Mouse (Mus musculus): ENCODE measurements around the gene Tagap. TPM values are rescaled to one million over a fixed set of nuclear protein-coding genes. Genes with fewer than 3 reads are reported as not detected.
A peak's percentile ranks its signal among the peaks of the same experiment; 100 is the strongest.
"Not testable (repeated sequence)": the region's sequence is repeated elsewhere in the genome, so short reads cannot be mapped to it uniquely, and the experiment has no call there.

Tagap gene
- polyA plus RNA-seq, 1 experiment from 2014 or later = 0.84 TPM

- 0 out of 2 replicates have a peak overlapping the region, but pooled peaks have one; percentile 15 for H3K27ac ChIP-seq
- H3K9ac ChIP-seq = no peak overlapping the region
- WGBS = 31% methylated on average over 12 of the region's 12 CpGs
- no peak overlapping the region for H3K4me3 ChIP-seq (replicated peaks)
- H3K36me3 ChIP-seq = no peaks in the 10 kb centered on the region
- peaks cover 41% of the 10 kb centered on the region for H3K4me1 ChIP-seq
- no peak overlapping the region for H3K4me2 ChIP-seq
- ATAC-seq (replicated peaks; ENCODE audit: low FRiP score) = no peak
- no peaks in the 10 kb centered on the region for H3K9me3 ChIP-seq (replicated peaks)
- H3K27me3 ChIP-seq = no peaks in the 10 kb centered on the region
Measured at GRCm38 (mm10) chr17:7916782-7917574, 8.8 kb upstream of the Tagap start.

- H3K9me3 ChIP-seq (replicated peaks) = no peaks in the 10 kb centered on the region
- 63% methylated on average over 2 of the region's 2 CpGs for WGBS
- H3K36me3 ChIP-seq = no peaks in the 10 kb centered on the region
- no peak overlapping the region for H3K4me3 ChIP-seq (replicated peaks)
- H3K4me2 ChIP-seq = no peak overlapping the region
- H3K27me3 ChIP-seq = no peaks in the 10 kb centered on the region
- H3K27ac ChIP-seq = peak overlapping the region; percentile 15; the same call in 1 of the 2 replicates
- H3K9ac ChIP-seq = no peak overlapping the region
- peaks cover 45% of the 10 kb centered on the region for H3K4me1 ChIP-seq
- peak; percentile 63 for ATAC-seq (replicated peaks; ENCODE audit: low FRiP score)
Measured at GRCm38 (mm10) chr17:7918355-7918754, 7.4 kb upstream of the Tagap start.

DNA sequence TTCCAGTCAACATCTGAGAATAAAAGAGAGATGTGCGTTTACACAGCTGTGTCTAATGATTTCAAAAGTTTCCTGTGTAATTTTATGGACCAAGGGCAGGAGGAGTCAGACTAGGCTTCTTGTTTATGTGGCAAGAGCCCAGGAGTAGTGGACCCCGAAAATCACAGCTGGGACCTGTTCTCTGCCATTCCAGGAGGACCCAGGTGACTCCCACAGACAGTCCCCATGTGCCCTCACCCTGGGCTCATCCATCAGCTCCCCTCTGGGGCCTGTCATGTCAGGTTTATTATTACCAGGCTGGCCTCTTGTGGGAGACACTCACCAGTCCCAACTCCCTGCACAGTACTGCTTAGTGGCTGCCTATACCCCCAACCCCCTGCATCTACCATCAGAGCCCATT lies 6.6 kb upstream of the Tagap start:
- Histone ChIP-seq H3K9ac (no peak overlapping the region), H3K36me3 (no peaks in the 10 kb centered on the region), H3K9me3 (replicated peaks) (no peaks in the 10 kb centered on the region), H3K4me2 (no peak overlapping the region), H3K27ac (peak overlapping the region; percentile 15; the same call in 1 of the 2 replicates), H3K4me1 (peaks cover 45% of the 10 kb centered on the region), H3K4me3 (replicated peaks) (no peak overlapping the region), H3K27me3 (no peaks in the 10 kb centered on the region)
- peak; percentile 91 for ATAC-seq (replicated peaks; ENCODE audit: low FRiP score)
- 21% methylated on average over 2 of the region's 2 CpGs for WGBS

- H3K4me2 ChIP-seq = no peak overlapping the region
- peaks cover 40% of the 10 kb centered on the region for H3K4me1 ChIP-seq
- no peak overlapping the region for H3K27ac ChIP-seq
- no peaks in the 10 kb centered on the region for H3K9me3 ChIP-seq (replicated peaks)
- H3K9ac ChIP-seq = no peak overlapping the region
- 0 out of 2 replicates have a peak, but pooled peaks have one; percentile 23 for ATAC-seq (replicated peaks; ENCODE audit: low FRiP score)
- no peaks in the 10 kb centered on the region for H3K36me3 ChIP-seq
- no peak overlapping the region for H3K4me3 ChIP-seq (replicated peaks)
- WGBS = 63% methylated on average over 5 of the region's 5 CpGs
- no peaks in the 10 kb centered on the region for H3K27me3 ChIP-seq
Measured at GRCm38 (mm10) chr17:7922564-7922963, 3.2 kb upstream of the Tagap start.

DNA sequence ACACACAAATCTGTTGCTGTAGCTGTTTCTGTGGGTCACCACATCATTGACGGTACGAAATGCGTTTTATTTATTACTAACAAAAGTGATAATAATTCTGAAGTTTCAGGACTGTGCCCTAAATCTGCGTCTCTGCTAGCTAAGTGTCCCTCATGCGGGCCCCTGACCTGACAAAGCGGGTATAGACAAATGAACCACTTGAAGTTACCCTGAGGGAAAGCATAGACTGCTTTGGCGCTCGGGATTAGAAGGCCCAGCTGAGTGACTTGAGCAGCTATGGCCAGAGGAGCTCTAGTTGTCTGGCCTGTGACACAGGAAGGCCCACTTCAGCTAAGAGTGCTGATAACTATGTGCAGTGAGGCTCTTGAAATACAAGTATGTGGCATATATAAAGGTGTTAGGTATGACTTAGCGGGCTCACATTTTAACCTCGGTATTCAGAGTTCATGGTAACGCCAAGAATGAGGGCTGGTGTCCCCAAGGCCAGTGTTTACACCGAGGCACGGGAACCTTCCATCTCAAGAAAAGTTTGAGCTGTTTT lies 1.5 kb upstream of the Tagap start:
- Histone ChIP-seq H3K9me3 (replicated peaks) (no peaks in the 10 kb centered on the region), H3K36me3 (no peaks in the 10 kb centered on the region), H3K4me2 (no peak overlapping the region), H3K27me3 (no peaks in the 10 kb centered on the region), H3K4me1 (peaks cover 24% of the 10 kb centered on the region), H3K4me3 (replicated peaks) (no peak overlapping the region), H3K9ac (no peak overlapping the region), H3K27ac (no peak overlapping the region)
- ATAC-seq (replicated peaks; ENCODE audit: low FRiP score) = no peak
- 90% methylated on average over 13 of the region's 13 CpGs for WGBS

DNA sequence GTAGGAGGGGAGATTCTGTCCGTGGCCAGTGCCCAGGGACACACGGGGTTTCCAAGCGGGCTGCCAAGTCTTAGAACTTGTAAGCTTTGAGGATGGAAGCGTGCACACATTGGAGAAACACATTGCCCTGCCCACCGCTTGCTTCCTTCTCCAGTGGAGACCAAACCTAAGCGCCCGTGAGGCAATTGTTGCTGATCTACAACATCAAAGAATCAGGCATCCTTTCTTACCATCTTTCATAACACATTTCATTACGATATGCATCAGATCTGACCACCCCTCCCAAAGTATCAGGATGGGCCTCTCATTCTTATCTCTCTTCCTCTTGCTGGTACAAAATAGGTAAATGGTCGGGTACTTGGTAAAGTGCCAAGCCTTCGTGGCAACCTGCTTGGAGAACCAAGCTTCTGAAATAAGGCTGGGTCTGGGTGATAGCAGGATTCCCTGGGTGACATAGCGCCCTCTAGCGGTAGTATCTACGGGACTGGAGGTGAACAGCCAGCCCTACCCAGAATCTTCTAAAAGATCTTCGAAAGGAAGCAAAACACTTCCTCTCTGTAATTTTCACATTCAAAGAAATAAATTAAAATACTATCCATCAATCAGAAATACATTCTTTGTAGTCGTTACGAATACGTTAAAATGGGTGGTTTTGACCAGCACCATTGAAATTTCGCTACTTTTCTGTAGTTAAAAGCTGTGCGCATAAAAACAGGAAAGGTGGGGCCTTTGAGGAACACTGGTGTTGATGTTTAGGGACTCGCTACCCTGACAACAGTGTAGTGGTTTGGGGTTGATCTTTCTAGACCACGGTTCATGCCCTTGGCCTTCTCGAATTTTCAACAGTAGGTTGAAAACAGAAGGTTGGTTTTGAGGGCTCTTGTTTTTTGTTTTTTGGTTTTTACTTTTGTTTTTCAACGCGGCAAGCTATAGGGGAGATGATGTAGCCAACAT lies 2.1 kb downstream of the Tagap start:
- no peak overlapping the region for H3K27ac ChIP-seq
- H3K36me3 ChIP-seq = no peaks in the 10 kb centered on the region
- H3K9ac ChIP-seq = no peak overlapping the region
- no peak overlapping the region for H3K4me2 ChIP-seq
- no peaks in the 10 kb centered on the region for H3K9me3 ChIP-seq (replicated peaks)
- H3K4me1 ChIP-seq = peaks cover 16% of the 10 kb centered on the region
- WGBS = 72% methylated on average over 24 of the region's 24 CpGs
- H3K27me3 ChIP-seq = no peaks in the 10 kb centered on the region
- no peak overlapping the region for H3K4me3 ChIP-seq (replicated peaks)
- no peak for ATAC-seq (replicated peaks; ENCODE audit: low FRiP score)

- Histone ChIP-seq H3K27me3 (no peaks in the 10 kb centered on the region), H3K9me3 (replicated peaks) (no peaks in the 10 kb centered on the region), H3K4me3 (replicated peaks) (no peak overlapping the region), H3K36me3 (no peaks in the 10 kb centered on the region), H3K27ac (no peak overlapping the region), H3K4me2 (no peak overlapping the region), H3K9ac (no peak overlapping the region), H3K4me1 (peaks cover 16% of the 10 kb centered on the region)
- ATAC-seq (replicated peaks; ENCODE audit: low FRiP score) = no peak
- WGBS = 81% methylated on average over 6 of the region's 6 CpGs
Measured at GRCm38 (mm10) chr17:7928662-7929061, 2.9 kb downstream of the Tagap start.

GRCm38 (mm10) chr17:7929279-7929678 lies 3.5 kb downstream of the Tagap start:
- Histone ChIP-seq H3K27ac (no peak overlapping the region), H3K4me2 (no peak overlapping the region), H3K9me3 (replicated peaks) (no peaks in the 10 kb centered on the region), H3K27me3 (no peaks in the 10 kb centered on the region), H3K4me3 (replicated peaks) (no peak overlapping the region), H3K36me3 (no peaks in the 10 kb centered on the region), H3K9ac (no peak overlapping the region), H3K4me1 (peaks cover 16% of the 10 kb centered on the region)
- 38% methylated on average over 8 of the region's 8 CpGs for WGBS
- no peak for ATAC-seq (replicated peaks; ENCODE audit: low FRiP score)

DNA sequence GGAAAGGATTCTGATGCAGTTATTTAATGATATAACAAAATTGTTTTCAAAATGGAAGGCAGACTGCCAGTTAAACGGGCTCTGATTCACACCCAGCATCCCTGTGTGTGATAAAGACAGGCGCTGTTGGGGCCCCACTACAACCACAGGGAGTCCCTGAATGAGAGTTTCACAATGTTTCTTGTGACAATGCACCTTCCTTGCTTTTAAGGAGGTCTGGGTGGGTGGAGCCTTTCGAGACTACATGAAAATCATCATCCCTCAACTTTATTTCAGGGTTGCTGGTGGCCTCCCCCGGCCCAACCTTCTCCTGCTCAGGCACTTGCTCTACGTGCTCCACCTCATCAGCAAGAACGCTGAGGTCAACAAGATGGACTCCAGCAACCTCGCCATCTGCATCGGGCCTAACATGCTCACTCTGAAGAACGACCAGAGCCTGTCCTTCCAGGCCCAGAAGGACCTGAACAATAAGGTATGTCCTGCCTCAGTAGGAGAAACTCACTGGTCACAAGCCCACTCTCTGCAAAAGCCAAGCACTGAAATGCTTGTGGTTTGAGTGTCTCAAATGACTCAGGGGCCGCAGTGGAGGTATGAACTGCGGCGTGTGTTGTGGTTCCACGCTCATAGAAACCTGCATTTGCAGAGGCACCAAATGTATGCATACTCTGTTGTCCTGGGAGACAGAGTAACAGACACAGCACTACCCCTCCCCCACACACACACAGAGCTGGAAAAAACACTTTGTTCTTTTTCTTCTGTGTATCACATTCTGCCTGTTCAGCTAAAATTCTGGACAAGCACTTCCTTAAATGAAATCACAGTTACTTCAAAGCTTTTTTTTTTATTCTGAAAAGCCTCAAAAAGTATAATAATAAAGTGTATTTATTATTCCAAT lies 5.5 kb downstream of the Tagap start:
- WGBS = 80% methylated on average over 13 of the region's 13 CpGs
- H3K4me3 ChIP-seq (replicated peaks) = no peak overlapping the region
- no peaks in the 10 kb centered on the region for H3K27me3 ChIP-seq
- peaks cover 6% of the 10 kb centered on the region for H3K4me1 ChIP-seq
- H3K27ac ChIP-seq = 0 out of 2 replicates have a peak overlapping the region, but pooled peaks have one; percentile 18
- no peak for ATAC-seq (replicated peaks; ENCODE audit: low FRiP score)
- no peaks in the 10 kb centered on the region for H3K36me3 ChIP-seq
- H3K9ac ChIP-seq = no peak overlapping the region
- no peaks in the 10 kb centered on the region for H3K9me3 ChIP-seq (replicated peaks)
- no peak overlapping the region for H3K4me2 ChIP-seq

DNA sequence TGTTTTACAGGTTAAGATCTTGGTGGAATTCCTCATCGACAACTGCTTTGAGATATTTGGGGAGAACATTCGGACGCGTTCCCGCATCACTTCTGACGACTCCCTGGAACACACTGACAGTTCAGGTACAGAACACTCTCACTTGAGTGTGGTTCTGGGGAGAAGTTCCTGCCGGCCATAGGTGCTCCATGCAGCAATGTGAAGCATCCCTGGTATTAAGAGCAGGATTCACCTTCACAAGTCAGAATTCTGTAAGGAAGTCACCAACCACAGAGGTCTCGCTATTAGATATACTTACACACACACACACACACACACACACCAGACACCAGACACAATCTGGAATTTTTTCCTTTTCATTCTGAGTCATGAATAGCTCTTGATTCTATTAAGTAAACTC lies 6.3 kb downstream of the Tagap start:
- not testable (repeated sequence) for H3K4me3 ChIP-seq (replicated peaks); H3K4me2 ChIP-seq; H3K27ac ChIP-seq; H3K27me3 ChIP-seq; H3K9ac ChIP-seq; H3K9me3 ChIP-seq (replicated peaks); H3K4me1 ChIP-seq; H3K36me3 ChIP-seq; ATAC-seq (replicated peaks; ENCODE audit: low FRiP score)
- 57% methylated on average over 7 of the region's 8 CpGs for WGBS

DNA sequence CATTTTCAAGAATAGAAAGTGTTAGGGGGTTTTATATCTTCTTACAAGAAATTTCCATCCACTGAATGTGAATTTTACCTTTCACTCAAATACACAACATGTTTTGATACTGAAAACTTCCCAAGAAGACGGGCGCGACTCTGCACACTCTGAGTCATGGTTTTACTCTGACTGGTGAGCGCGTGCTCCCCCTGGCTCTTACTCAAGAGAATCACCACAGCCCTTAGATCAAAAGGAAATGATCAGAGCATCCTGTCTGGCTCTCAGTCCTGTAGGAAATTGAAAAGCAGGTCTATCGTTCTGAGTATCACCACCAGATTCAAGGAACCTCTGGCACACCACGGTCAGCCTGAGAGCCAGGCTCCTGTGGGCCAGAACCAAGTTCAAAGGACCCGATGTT lies 13.8 kb downstream of the Tagap start:
- Histone ChIP-seq H3K9me3 (replicated peaks) (no peaks in the 10 kb centered on the region), H3K4me3 (replicated peaks) (no peak overlapping the region), H3K27ac (no peak overlapping the region), H3K36me3 (no peaks in the 10 kb centered on the region), H3K27me3 (no peaks in the 10 kb centered on the region), H3K4me1 (peaks cover under 1% of the 10 kb centered on the region; the same call in 1 of the 2 replicates), H3K4me2 (no peak overlapping the region), H3K9ac (no peak overlapping the region)
- ATAC-seq (replicated peaks; ENCODE audit: low FRiP score) = no peak
- 50% methylated on average over 8 of the region's 8 CpGs for WGBS

Data from kidney, embryonic 15.5 days (tissue).